Mouse (Mus musculus) thymus, postnatal 10 days (tissue): ENCODE measurements around the gene Kcna7.

Source experiments
- DNase-seq, 2 experiments: peaks; one replicate each; pipeline ENCODE4 v3.0.0; 2021; ENCODE audit warnings: low spot score in 2 of 2

The Kcna7 gene

GRCm38 (mm10) chr7:45420615-45420919 lies 15.1 kb downstream of the Kcna7 start, which contains the start of gene Lhb:
TSS of gene Lhb (plus strand) at chr7:45420820.
- no peak for DNase-seq

- DNase-seq: no peak
These were observed 15.7 kb downstream of the Kcna7 start for GRCm38 (mm10) chr7:45421194-45421593.

- DNase-seq: no peak
These were observed 21.1 kb downstream of the Kcna7 start for GRCm38 (mm10) chr7:45426556-45426955.

GRCm38 (mm10) chr7:45433835-45434202 lies 28.4 kb downstream of the Kcna7 start:
- DNase-seq: no peak

GRCm38 (mm10) chr7:45434203-45435015 lies 29.0 kb downstream of the Kcna7 start, which contains the start of gene Gys1:
TSS of gene Gys1 (plus strand) at chr7:45434844.
- peak; percentile 100 for DNase-seq

GRCm38 (mm10) chr7:45435038-45435437 lies 29.6 kb downstream of the Kcna7 start:
- DNase-seq: no peak

GRCm38 (mm10) chr7:45436444-45436843 lies 31.0 kb downstream of the Kcna7 start:
- no peak for DNase-seq

GRCm38 (mm10) chr7:45437046-45437445 lies 31.6 kb downstream of the Kcna7 start:
- no peak for DNase-seq

- no peak for DNase-seq
These were observed 32.2 kb downstream of the Kcna7 start, which contains the start of gene Ruvbl2 for GRCm38 (mm10) chr7:45437521-45438276. TSS of gene Ruvbl2 (minus strand) at chr7:45438096.

GRCm38 (mm10) chr7:45443526-45444420 lies 38.3 kb downstream of the Kcna7 start:
- no peak for DNase-seq

- no peak for DNase-seq
These were observed 41.1 kb downstream of the Kcna7 start for GRCm38 (mm10) chr7:45446589-45446988.

GRCm38 (mm10) chr7:45447325-45447990 lies 42.0 kb downstream of the Kcna7 start:
- DNase-seq: no peak

- no peak for DNase-seq
These were observed 44.5 kb downstream of the Kcna7 start for GRCm38 (mm10) chr7:45449974-45450373.

GRCm38 (mm10) chr7:45451344-45451982 lies 46.0 kb downstream of the Kcna7 start:
- DNase-seq: peak; percentile 73 to 87

GRCm38 (mm10) chr7:45454971-45455370 lies 49.5 kb downstream of the Kcna7 start:
- no peak for DNase-seq

GRCm38 (mm10) chr7:45455932-45456696 lies 50.7 kb downstream of the Kcna7 start:
- no peak for DNase-seq

GRCm38 (mm10) chr7:45456721-45457203 lies 51.3 kb downstream of the Kcna7 start:
- DNase-seq: no peak

- DNase-seq: no peak
These were observed 52.0 kb downstream of the Kcna7 start for GRCm38 (mm10) chr7:45457204-45458060.
